Comparison of ENCODE assay signal across 12 mouse cellular contexts in genomic region chr9:85546226-85546625, GRCm38 (mm10).
"Had no signal": no experiment of that assay in that cellular context is flagged by ENCODE, and none has a peak within 500 bp of the region (broad histone marks: within the 10 kb centered on the region; RNA-seq: fewer than 3 reads in every experiment).

No protein-coding gene starts in this region.

- DNase-seq: kidney, postnatal 14 days; lung, postnatal 14 days; right cerebral cortex, postnatal 25 days; thymus, postnatal 4 days had no signal

- H3K27ac ChIP-seq: kidney, embryonic 15.5 days; limb, embryonic 10.5 days; lung, embryonic 15.5 days; macrophage; midbrain, embryonic 15.5 days; neural tube, embryonic 12.5 days; stomach, postnatal 0 days had no signal

- H3K4me3 ChIP-seq: kidney, embryonic 15.5 days; limb, embryonic 10.5 days; lung, embryonic 15.5 days; megakaryocyte, embryonic 14.5 days; midbrain, embryonic 15.5 days; neural tube, embryonic 12.5 days had no signal
